Mouse (Mus musculus): Measurements from ENCODE around the gene Emcn.

The Emcn gene

DNA sequence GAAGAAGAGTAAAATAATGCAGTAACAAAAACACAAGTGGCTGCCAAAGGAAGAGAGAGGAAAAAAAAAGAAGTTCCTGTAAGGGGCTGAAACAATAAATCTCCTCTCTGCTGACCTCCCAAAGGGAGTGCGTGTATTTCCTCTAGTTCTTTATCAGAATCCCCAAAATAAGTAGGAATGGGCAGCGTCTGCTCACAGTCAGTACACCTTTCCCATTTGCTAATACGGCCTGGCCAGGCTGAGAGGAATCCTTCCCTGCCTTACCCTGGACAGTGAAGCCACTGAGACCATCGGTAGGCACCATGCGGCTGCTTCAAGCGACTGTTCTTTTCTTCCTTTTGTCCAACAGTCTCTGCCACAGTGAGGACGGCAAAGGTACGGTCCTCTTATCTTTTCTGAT is at the start of gene Emcn:
TSS of gene Emcn (plus strand) at position 130 of the 400 bp plus-strand sequence.
- DNase-seq: no peak

DNA sequence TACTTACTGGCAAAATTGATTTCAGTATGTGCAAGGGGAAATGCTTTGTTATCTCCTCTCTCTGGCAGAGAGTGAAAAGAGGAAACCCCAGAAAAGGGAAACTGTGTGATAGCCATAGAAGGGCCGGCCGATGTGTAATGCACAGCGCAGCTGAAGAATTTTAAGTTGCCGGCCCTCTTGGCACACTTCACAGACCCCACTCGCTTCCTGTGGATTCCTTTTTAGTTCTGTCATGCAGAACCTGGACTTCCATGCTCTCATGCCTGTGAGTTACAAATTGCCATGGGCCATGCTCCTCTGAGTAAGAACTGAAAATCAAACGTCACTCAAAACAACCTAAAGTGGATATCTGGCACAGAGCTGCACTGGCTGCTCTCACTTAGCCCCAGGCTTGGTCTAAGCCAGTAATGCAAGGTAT is 47.7 kb upstream of the Emcn start:
- DNase-seq: no peak

DNA sequence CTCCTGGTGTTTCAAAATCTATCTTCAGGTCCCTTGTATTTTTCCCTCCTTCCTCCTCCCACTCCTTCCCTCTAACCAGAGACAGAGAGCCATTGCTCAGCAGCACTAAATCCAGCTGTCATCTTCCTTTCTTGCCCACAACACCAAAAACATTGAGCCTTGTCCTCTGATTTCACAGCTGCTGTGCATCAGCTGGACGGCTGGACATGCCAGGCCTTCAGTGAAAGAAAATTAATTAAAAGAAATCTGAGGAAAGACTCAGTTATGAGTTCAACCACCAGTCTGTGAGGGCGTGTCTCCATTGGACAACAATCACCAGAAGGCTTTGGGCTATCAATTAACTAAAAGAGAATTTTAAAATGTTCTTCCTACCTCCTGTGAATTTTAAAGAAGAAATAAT is 42.6 kb upstream of the Emcn start:
- no peak for DNase-seq

DNA sequence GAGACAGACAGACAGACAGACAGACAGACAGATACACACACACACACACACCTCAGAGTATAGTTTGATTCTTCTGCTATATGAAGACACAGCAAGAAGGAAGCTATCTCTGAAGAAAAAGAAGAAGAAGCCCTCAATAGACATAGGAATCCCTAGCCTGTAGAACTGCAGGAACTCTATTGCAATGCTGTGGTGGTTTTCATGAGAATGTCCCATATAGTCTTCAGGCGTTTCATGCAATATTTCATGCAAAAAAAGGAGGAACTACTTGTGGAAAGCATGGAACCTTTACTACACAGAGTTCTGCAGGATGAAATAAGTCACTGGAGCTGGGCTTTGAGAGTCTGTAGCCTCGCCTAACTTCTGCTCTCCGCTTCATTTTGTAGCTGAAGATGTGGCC is 40.7 kb upstream of the Emcn start:
- DNase-seq: no peak

DNA sequence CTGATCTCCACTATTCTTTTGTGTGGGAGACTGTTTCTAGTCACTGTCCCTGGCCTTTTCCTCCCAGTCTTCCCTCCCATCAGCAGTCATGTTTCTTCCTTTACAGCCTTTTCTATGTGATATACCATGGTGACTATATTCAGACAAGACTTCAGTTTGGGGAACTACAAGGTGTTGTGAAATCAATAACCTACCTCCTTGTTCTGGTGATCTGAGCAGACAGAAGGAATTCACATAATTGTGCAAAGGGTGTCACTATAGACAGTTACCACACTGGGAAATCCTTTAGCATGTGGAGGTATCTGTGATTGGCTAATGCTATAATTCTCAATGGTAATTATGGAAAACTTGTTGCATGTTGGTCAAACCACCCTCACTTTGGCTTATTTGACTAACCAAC is 39.7 kb upstream of the Emcn start:
- no peak for DNase-seq

DNA sequence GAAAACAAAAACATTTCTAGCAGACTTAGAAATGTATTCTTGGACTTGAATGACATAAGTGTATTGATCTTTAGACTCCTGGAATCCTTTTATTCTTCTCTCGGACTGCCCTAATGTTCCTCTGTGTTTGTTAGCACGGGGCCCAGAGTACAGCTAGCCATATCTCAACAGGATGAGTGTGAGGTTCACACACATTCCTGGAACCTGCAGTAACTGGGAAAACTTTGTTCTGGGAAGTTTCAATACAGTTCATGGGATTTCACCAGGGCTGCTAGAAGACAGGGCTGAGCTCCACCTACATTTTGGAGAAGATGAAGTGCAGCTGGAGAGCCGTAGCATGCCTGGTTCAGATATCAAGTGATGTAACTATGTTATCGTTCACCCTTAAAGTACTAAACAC is 38.1 kb upstream of the Emcn start:
- DNase-seq: no peak

DNA sequence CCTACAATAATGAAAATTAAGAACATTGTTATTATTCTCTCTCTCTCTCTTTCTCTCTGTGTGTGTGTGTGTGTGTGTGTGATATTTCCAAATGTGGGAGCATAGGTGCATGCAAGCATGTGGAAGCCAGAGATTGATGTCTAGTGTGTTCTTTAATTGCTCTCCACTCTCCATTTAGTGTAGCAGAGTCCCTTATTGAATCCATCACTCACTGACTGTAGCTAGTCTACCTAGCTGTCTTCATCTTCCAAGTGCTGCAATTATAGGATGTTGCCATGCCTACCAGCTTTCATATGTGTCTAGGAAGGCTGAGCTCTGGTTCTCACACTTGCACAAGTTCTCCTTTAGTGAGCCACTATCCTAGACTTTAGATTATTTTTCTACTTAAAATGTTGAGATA is 30.9 kb upstream of the Emcn start:
- DNase-seq: no peak

DNA sequence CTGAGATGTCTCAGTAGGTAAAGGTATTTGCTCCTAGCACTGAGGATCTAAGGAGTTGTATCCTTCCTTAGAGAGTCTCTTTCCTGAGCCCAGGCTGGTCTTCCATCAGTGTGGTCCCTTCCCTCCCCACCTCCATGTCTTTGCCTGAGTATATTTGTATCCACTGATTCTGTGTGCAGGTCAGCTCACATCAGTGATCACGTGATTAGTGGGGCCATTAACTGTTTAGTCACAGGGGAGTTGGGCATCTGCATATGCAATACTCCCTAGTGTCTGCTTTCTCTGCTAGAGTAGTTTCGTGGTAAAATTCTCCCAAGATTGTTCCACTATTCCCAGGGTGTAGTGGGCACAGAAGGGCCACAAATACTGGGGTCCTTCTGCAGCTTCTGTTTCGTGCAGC is 28.3 kb upstream of the Emcn start:
- DNase-seq: no peak

DNA sequence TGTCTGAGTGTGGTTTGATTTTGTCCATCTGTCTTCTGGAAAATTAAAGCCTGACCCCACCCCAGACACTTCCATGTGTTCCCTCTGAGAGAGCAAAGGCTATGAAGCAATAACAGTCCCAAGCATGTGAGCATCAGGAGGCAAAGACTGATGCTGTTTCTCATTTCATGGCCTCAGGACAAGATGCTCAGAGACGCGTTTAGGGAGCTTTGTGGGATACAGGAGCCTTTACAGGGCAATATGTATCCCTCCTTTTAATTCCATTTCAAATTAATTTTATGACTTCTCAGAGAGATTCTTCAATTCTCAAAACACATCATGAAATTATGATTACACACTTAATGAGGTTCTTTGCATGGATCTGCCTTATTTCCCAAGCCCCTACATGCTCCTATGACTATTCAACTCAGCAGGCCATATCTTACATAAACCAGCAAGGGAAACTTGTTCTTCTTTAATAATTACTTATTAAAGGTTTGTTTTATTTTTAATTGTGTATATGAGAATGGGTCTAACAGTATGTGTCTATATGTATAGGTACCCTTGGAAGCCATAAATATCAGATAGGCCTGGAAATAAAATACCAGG is 27.0 kb upstream of the Emcn start:
- no peak for DNase-seq

DNA sequence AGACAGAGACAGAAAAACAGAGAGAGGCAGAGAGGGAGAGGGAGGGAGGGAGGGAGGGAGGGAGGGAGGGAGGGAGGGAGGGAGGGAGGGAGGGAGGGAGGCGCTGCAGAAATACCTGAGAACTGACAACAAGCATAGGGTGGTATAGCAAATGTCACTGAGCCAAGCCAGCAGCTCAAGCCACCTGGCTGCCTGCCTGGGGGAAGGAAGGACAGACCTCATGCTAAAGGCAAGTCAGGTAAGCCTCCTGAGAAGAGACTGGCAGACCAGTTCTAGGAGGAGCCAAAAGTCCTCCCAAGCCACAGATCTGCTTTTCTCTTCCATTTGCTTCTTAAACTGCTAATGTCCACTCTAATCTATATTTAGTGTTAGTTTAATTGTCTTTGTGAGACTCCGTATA is 22.5 kb upstream of the Emcn start:
- DNase-seq: no peak

DNA sequence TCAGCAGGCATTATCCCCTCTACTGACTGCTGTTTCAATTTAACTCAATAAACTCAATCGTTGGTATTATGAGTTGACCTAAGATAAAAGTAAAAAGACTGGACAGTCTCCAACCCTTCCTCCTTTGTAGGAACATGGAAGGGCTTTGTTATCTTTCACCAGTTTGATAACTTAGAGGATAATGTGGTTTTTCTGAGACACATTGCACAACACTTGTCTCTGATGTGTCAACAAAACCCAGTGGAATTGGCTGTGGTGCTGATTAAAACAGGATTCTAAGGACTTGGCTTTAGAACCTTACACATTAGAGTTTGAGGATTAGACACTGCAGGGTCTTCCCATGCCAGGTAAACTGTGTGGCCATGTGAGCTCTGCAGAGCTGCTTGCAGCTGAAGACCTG is 20.9 kb upstream of the Emcn start:
- no peak for DNase-seq

DNA sequence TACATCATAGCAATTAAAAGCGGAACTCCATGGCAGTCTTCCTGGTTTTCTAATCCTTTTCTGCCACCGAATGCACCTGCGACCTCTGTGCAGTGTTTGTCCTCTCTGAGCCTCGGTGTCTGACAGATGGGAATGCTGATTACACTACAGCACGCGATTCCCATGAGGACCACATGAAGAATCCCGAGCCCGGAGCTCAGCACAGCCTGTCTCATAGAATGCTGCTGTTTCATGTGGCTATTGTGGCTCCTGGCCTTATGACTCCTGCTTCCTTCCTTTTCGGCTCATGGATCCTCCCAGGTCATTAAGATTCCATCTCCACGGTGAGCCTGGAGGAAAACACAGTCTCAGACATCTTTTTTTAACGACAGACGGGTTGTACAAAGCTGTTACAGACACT is 18.6 kb upstream of the Emcn start:
- DNase-seq: no peak

DNA sequence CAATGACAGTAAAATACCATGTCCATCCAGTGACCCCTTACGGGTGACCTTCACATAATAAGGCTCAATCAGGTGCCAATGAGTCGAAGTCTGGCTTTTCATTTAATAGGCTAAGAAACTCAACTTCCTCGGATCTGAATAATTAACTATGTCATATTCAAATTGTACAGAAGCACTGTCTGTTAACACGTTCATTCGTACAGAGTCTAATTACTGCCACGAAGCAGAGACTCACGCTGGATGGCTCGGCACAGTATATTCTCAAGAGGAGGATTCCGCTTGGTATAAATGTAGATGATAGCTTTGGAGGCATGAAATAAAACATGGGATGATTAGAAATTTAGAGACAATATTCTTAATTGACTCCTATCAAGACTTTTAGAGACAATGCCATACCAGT is 11.0 kb upstream of the Emcn start:
- DNase-seq: no peak

DNA sequence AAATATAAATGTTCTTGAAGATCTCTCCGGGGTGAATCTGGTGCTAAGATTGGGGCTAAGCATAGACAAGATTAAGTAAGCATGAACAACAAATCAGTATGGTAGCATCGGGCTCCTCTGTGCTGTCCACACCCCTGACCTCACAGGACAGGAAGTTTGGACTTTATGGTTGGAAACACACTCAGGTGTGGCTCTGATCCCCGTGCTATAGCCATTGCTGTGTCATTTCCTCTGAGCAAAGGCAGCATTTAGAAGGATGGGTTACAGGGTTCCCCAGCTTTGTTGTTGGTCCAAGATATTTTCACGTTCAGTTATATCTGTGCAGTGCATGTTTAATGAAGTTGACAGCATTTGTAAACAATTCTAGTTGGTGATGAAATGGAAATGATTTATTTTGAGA is 9.9 kb upstream of the Emcn start:
- no peak for DNase-seq

DNA sequence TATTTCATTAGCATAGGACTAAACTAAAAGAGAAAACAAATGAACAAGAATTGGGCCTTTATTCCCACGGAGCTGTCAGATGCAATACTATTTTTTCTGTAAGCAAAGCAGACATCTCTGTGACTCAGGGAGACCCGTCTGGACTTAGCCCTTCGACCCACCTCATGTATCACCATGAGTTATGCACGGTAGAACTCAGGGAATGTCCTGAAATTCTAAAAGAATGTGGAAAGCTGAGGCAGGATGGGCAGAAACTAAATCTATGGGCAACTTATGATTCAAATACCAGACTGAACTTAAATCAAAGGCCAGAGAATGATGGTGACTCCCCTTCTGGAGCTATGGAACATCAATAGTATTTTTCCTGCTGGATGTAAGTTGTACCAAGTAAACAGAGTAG is 8.3 kb upstream of the Emcn start:
- no peak for DNase-seq

DNA sequence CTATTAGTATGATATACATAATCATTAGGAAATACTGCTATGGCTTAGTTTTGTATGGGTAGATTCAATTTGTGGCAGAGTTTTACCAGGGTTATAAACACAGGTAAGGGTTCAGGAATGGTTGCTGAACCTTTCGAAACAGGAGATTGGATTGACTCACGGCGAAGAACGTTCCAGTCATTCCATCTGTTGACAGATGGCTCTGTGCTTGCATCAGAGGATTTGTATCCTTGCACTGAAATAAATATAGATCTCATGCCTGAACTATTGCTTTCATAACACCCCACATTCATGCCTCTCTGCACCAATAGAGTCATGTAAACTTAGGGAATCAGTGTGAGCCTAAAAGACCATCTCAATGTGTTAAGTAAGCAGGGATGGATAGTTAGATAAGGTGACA is 4.9 kb upstream of the Emcn start:
- DNase-seq: no peak

DNA sequence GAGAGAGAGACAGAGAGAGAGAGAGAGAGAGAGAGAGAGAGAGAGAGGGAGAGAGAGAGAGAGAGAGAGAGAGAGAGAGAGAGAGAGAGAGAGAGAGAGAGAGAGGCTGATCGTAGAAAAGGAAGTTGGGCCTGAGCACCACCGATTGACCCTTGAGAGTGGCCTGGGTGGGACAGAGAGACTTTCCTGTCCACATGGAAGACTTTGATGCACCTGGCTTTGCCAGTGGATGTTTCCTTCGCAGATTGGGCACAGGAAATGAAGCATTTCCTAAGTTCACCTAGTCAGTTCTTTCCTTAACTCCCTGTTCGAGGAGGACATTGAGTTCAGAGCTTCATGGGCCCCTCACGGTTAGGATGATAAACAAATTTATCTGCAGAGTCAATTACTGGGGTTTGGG is 2.6 kb downstream of the Emcn start:
- no peak for DNase-seq

DNA sequence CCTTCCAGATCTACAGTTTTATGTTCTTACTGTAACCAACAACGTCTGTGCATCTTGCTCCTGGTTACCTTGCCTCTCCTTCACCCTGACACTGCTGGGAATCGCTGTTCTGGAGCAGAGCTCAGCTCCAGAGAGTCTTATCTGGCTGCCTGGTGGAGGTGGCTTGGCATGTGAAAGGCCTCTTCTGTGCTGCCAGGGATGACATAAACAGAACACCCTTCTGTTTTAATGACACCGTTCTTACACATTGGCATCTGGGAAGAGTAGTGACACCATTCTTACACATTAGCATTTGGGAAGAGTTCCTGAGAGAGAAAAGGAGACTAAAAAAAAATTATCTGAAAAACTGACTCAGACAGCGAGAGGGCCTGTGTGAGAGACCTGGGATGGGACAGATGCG is 11.0 kb downstream of the Emcn start:
- DNase-seq: no peak

DNA sequence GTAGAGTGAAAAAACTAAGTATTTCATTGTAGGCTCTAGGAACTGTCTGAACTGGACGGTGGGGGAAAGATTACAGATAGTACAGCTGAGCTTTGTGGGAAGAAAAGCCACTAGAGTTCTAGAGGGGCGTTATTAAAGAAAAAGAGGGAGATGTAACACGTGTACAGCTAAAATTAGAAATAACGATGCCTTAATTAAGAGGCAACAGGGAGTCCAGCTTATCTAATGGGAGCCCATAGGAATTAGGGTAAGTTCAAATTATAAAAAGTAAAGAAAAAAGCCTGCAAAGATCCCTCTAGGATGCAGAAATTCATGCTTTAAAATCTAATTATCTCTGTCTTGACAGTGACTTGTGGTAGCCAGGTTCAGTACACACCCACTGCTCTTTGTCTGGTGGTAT is 15.8 kb downstream of the Emcn start:
- DNase-seq: no peak

DNA sequence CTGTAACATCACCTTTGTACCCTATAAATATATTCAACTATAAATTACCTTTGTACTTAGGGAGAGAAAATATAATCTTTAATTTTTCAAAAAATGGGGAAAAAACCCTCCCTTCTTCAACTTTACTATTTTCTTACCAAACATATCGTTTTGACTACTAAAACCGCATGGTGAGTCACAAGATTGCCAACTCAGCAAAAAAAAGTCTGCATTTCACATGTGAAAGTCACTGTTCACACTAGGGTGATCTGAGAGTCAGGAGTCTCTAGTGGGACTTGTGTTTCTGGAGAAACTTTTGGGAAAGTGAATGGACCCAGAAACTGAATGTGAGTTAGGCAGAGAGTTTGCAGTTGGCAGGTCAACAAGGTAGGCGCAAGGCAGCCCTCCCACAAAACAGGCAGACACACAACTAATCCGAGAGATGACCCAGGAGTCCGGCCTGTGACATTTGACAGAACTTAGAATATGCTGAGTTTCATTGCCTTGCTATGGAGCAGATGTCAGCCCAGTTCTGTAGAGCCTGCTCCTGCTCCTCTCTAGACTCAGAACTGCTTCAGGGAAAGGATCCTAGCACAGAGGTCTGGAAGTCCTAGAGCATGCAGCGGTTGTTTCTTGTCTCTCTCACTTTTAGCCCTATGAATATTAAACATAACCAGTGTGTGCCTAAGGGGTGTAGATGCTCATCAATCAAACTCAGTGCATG is 26.4 kb downstream of the Emcn start:
- no peak for DNase-seq

DNA sequence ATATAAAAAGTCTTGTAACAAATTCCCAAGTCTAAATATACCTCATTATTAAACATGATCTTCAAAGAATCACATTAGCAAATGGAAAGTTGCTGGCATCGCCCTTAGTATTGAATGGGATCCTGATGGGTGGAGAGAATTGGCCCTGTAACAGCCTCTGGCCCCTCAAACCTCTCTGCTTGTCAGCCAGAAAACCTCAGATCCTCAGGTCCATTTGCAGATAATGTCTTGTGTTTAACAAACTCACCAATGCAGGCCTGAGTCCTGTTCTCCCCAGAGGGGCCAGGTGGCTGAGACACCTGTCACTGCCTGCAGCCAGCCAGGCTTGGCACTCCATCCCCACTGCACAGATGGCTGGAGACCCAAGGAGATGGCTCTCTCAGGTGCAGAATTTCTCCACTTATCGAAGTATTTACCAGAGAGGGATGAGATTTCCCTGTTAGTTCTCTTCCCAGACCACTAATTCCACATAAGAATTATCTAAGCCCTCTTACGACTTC is 27.0 kb downstream of the Emcn start:
- no peak for DNase-seq

DNA sequence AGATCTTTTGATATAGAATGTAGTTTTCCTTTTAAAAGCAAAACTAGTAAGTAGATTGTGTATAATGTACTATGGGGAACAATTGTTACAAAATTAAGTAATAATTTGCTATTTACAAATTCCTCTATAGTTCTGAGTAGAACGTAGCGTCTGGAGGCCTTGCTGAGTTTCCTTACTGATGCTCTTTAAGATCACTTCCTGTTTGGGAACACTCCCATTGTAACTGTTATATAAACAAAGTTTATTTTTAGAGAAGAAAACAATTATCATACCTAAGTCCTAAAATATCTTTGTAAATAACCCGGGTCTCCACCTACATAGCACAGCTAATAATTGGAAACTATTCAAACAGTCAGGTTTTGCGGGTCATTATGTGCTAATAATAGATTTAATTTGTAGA is 32.0 kb downstream of the Emcn start:
- DNase-seq: no peak

DNA sequence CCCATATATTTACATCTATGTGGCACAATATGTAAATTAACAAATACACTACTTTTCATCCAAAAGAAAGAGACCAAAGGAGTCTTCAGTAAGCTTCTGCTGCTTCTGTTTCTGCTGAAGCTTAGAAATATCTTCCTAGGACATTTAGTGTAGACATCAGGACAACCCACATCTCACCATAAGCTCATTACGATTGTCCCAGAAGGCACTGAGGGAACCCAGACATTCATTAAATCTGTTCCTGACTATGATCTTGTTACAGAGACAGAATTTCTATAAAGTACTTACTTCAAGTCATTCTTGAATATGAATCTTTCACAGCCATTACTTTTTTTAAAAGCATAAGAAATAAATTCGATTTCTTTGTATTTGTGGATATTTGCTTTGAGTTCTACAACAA is 41.4 kb downstream of the Emcn start:
- DNase-seq: no peak

DNA sequence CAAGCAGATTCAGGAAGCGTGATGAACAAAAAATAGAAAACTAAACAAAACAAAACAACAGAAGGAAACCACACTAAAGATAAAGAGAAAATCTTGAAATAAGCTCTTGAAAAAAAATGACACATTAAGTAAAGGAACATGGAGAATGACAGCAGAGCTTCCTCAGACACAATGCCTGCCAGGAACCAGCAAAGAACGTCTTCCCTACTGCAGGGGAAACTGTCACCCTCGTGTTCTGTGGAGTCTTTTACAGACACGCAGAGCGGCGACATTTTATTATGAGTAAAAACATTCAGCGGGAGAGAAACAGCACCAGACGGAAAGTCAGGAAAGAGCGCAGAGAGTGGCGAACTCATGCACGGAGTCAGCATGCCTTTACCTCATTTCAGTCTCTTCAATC is 54.7 kb downstream of the Emcn start:
- no peak for DNase-seq

DNA sequence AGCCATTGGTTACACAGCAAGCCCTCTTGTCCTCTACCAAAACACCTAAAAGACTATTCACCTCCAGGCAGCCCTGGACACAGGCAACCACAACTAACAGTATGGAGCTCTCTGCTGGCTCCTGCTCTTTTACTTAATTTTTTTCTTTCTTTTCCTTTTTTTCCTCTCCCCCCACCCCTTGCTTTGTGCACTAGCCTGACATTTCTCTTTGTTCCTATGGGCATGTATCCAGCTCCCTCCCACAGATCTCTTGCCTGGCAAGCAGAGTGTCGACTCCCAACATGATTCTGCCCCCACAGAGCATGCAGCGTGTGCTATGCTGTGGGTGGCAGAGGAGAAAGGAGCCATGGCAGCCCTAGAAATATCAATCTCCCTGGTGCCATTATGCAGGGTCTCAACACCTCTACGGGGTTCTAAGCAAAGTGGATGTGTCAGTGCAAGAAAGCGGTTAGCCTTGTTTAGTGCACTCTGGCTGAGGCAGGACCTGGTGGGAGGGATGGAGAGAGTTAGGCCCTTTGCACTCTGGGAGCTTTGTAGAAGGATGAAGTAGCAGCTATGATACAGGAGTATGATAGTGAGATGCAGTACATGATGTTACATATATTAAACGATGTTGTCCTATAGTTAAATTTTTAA is 74.7 kb downstream of the Emcn start:
- DNase-seq: no peak
